Mouse (Mus musculus) NIH3T3 (cell line): ENCODE measurements around the gene Cend1.

Source experiments
- DNase-seq: peaks from one replicate; pipeline ENCODE4 v3.0.0-alpha.2; 2012; ENCODE audit warnings: low read depth

The Cend1 gene

DNA sequence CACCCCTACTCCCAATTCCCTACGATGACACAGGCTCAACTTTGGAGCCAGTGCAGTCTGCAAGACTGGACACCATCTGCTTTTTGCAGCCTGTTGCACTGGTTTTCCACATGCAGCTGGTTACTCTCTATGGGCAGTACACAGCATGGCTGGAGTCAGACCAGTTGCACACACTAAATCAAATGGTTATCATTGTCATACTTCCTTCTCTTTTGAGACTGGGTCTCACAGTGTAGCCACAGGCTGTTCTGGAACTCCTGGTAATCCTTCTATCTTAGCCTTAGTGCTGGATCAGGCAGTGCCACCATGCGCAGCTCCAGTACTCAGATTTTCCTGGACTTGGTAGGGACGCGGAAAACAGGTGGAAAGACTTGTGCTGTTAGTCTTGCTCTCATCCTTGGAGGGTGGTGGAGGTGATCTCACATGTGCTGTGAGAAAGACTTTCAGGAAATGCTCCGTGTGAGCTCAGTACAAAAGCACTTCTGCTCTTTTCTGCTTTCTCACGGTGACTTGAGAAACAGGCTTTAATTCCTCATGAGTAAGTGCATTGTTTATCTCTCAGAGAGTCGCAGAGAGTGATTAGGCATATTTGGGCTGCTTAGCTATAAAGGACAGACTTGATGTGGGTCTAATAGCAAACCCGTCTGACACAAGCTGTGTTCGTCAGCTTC is 36.6 kb downstream of the Cend1 start:
- no peak for DNase-seq

DNA sequence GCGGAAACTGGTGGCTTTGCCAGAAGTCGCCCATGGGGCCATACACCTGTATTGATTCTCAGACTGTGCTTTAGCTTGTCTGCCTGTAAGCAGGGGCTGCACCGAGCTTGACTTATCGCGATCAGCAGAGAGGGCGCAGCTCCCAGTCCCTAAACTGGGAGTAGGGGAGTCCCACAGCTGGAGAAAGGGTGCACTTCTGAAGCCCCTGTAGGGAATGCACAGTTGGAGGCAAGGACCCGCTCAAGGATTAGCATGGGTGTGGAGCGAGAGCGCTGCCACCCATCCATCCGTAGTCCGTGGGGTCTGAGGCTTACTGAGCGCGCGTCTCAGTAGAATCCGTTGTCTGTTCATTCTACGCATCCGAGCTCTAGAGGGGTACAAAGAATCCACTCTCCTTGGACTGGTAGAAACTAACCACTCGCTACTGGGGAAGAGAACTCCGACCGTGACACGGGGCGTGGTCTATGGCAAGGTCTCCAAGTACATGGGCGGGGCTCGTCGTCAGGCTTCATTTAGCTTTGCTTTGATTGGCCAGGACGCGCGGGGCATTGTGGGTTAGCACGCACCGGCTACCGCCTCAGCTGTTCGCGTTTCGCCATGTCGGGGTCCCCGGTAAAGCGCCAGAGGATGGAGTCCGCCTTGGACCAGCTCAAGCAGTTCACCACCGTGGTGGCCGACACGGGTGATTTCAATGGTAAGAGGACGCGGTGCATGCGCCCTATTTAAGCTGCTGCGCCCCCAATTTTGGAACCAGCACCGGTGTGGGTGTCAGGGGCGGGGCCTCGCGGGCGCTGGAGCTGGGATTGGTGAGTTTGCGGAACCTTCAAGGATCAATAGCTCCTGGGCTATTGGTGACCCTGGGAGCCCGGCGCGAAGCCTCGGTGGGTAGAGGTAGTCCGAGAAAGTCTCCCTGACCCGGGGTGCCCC is 37.4 kb downstream of the Cend1 start, which contains the start of gene Taldo1:
TSS of gene Taldo1 (plus strand) at position 575 of the 927 bp plus-strand sequence.
- DNase-seq = peak; percentile 94

DNA sequence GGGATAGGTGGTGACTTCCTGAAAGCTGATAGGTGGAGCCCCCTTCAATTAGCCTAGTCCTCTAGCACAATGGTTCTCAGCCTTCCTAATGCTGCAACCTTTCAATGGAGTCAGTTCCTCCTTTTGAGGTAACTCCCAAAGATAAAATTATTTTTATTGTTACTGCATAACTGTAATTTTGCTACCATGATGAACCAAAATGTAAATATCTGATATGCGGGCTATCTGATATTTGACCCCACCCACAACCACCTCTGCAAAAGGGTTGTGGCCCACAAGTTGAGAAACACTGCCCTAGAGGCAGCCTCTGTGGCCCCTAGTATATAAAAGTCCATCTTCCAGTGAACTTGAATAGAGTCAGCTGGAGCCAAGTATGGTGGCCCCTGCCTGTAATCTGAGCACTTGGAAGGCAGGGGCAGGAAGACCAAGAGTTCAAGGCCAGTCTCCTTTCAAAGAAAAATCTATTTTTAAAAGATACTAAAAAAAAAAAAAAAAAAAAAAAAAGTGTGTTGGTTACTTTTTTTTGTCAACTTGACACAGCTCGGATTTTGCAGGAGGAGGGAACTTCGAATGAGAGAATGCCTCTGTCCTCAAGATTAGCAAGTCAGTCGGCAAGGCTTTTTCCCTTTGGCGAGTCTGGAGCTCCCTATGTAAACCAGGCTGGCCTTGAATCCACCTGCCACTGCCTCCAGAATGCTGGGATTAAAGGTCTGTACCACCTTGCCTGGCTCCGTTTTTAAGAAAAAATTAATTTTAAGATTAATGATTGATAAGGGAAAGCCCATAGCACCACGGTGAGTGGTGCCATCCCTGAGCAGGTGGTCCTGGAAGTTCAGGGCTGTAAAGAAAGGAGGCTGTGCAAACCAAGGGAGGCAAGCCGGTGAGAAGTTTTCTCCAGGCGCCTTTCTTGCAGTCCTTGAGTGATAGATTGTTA is 38.7 kb downstream of the Cend1 start:
- DNase-seq = no peak

DNA sequence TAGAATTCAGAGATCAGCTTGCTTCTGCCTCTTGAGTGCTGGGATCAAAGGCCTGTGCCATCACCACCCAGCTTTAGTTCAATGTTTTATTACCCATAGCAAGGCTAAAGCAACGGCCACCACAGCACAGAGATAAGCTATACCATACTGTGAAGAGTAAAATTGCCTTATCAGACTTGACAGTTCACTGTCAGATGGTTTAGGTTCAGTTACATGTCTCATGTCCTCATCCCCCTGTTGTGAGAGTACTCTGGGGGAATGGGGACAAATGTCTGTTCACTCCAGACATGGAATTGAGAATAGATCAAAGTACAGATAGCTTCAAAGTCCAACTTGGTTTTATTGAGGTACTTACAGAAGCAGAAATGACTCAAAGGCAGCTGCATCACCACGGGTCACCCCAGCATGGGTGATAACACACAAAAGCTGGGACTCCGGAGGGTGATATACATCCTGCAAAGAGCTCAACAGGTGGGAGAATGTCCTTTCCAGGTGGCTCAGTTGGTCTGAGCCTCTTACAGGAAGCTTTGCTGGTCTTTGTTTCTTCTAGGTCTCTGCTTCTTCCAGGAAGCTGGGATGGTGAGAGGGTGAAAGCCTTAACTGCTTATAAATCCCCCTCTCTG is 40.7 kb downstream of the Cend1 start:
- no peak for DNase-seq

DNA sequence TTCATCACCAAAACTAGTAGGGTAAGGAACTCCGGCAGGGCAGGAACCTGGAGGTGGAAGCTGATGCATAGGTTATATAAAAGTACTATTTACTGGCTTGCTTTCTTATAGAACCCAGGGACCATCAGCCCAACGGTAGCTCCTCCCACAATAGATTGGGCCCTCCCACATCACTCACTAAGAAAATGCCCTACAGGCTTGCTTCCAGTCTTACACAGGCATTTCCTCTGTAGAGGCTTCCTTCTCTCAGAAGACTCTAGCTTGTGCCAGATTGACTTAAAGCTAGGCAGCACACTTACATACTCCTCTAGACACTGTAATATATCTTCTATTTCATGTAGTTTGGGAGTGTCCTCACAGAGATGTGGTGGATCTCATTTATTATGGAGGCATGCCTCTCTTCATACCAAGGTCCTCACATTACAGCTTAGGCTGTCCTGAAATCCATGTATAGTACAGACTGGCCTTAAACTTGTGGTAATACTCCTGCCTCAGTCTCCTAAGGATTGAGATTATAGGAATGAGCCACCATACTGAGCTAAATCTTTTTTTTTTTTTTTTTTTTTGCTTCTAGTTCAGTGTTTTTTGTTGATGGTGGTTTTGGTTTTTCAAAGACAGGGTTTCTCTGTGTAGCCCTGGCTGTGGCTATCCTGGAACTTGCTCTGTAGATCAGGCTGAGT is 41.3 kb downstream of the Cend1 start:
- DNase-seq = no peak

DNA sequence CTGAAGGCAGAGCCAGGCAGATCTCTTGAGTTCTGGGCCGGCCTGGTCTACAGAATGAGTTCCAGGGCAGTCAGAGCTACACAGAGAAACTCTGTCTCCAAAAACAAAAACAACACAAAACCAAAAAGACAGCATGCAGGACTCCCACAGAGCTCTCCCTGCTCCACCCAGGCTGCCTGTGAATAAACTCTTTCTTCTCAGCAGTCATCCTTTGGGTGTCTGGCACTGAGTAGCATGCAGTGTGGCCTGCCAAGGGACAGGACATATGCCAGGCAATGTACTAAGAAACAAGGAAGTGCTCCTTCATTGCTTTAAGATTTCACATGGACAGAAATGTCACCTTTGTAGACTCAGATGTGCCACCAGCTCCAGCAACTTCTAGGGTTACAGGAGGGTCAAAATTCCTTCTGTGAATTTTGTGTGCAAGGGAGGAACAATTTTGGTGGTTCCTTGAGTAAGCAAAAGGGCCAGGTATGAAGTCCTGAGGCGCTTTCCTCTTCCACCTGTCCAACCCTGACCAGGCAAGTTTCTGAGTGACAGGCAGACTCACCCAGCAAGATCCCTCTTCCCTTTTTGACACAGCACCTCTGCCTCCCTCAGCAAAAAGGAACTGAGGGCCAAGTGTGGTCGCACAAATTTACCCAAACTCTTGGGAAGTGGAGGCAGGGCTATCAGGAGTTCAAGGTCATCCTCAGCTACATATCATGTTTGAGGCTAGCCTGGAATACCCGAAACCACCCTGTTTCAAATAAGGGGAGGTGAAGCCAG is 48.0 kb downstream of the Cend1 start:
- no peak for DNase-seq

DNA sequence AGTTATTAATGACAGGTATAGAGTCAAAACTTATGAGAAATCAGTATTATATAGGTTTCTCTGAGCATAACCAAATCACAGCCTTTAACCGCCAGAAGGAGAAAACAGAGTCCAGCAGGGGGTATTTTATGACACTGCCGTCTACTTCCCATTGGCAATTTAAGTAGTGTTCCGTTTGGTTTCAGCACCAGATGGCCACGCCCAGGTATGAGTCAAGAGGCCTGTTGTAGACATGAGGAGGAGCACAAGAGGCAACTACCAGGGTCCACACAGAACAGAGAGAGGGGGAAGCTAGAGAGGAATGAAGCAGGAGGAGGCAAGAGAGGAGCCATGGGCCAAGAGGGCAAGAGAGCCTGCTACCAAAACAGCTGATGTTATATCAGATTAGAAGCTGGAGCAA is 49.7 kb downstream of the Cend1 start:
- peak; percentile 52 for DNase-seq
